Mouse (Mus musculus) lung, adult 2 months (tissue): ENCODE measurements around the gene 4930558K02Rik.

Experiments used
- CTCF ChIP-seq: fragments of 200-500 bp; IDR thresholded peaks from 2 replicates; pipeline ENCODE4 v1.5.1; 2011; ENCODE audit warnings: mild to moderate bottlenecking, low read length, control low read depth; ENCODE audit not compliant: insufficient read depth
- POLR2A ChIP-seq: fragments of 200-500 bp; IDR thresholded peaks from 2 replicates; pipeline ENCODE4 v1.6.1; 2011; ENCODE audit warnings: low read depth, mild to moderate bottlenecking, control low read depth, low read length, borderline replicate concordance; ENCODE audit errors: extremely low read depth

GRCm38 (mm10) chr1:161978173-161978700, 1.2 kb downstream of the 4930558K02Rik start:
- TF ChIP-seq CTCF (no peak), POLR2A (no peak)
